Mouse (Mus musculus): ENCODE data around the gene Ak3. TPM values are rescaled to one million over a fixed set of nuclear protein-coding genes. Genes with fewer than 3 reads are reported as not detected.
"Not testable (repeated sequence)": the region's sequence is repeated elsewhere in the genome, so short reads cannot be mapped to it uniquely, and the experiment has no call there.

Gene Ak3
- polyA plus RNA-seq, 1 experiment from 2014 or later, result 107 TPM

GRCm38 (mm10) chr19:29014466-29015055 lies 33.2 kb downstream of the Ak3 start:
- Histone ChIP-seq H3K9ac (no peak overlapping the region), H3K36me3 (peaks cover 39% of the 10 kb centered on the region), H3K4me1 (no peaks in the 10 kb centered on the region), H3K27me3 (replicated peaks) (no peaks in the 10 kb centered on the region), H3K4me3 (replicated peaks) (no peak overlapping the region), H3K4me2 (no peak overlapping the region), H3K27ac (no peak overlapping the region), H3K9me3 (no peaks in the 10 kb centered on the region)
- 79% methylated on average over 5 of the region's 5 CpGs for WGBS
- no peak for ATAC-seq (ENCODE audit: insufficient read depth, low FRiP score, low read depth)

GRCm38 (mm10) chr19:29011355-29011990 lies 36.3 kb downstream of the Ak3 start:
- WGBS, result 90% methylated on average over 12 of the region's 12 CpGs
- Histone ChIP-seq H3K4me1 (no peaks in the 10 kb centered on the region), H3K27me3 (replicated peaks) (no peaks in the 10 kb centered on the region), H3K36me3 (peaks cover 33% of the 10 kb centered on the region), H3K4me2 (no peak overlapping the region), H3K9me3 (no peaks in the 10 kb centered on the region), H3K4me3 (replicated peaks) (no peak overlapping the region), H3K27ac (no peak overlapping the region), H3K9ac (no peak overlapping the region)
- no peak for ATAC-seq (ENCODE audit: insufficient read depth, low FRiP score, low read depth)

DNA sequence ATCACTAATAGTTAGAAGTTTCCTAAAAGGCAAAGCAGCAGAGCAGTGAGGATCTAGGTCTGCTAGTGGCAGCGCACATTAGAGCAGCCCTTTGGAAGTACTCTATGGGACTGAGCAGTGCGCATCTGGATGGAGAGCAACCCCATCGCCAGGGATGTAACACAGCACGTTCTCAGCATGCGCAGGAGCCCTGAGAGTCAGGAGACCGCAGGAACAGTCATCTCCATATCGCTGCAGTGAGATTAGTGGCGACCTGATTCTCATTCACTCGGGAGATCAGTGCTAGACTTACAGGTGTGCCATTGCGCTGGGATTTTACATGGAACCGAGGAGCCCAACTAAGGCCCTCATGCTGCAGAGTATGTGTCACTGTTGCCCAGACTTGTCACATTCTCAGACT lies 38.7 kb downstream of the Ak3 start:
- H3K4me3 ChIP-seq (replicated peaks), result no peak overlapping the region
- peaks cover 21% of the 10 kb centered on the region for H3K36me3 ChIP-seq
- no peak overlapping the region for H3K4me2 ChIP-seq
- no peak overlapping the region for H3K9ac ChIP-seq
- ATAC-seq (ENCODE audit: insufficient read depth, low FRiP score, low read depth), result no peak
- no peaks in the 10 kb centered on the region for H3K9me3 ChIP-seq
- H3K27ac ChIP-seq, result no peak overlapping the region
- H3K4me1 ChIP-seq, result no peaks in the 10 kb centered on the region
- H3K27me3 ChIP-seq (replicated peaks), result no peaks in the 10 kb centered on the region
- 96% methylated on average over 11 of the region's 11 CpGs for whole genome bisulfite sequencing

DNA sequence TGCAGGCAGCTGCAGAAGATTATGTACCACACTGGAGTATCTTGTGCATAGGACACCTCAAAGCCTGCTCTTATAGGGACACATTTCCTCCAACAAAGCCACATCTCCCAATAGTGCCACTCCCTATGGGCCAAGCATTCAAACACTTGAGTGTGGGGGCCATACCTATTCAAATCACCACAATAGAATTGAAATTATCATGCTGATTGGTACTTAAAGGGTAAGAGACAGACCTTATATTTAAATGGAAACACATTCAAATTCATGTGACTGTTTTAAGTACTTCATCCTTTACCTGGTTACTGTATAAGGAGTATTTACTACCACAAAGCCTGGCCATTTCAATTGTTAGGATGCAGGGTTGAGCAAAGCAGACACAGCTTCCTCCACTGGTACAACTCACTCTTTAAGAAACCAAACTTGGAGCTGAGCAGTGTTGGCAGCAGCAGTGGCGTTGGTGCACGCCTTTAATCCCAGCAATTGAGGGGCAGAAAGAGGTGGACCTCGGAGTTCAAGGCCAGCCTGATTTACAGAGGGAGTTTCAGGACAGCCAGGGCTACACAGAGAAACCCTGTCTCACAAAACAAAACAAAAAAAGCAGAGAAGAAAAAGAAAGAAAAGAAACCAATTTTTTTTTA lies 39.6 kb downstream of the Ak3 start:
- no peak for ATAC-seq (ENCODE audit: insufficient read depth, low FRiP score, low read depth)
- no peak overlapping the region for H3K9ac ChIP-seq
- peaks cover 21% of the 10 kb centered on the region for H3K36me3 ChIP-seq
- H3K27ac ChIP-seq, result no peak overlapping the region
- no peaks in the 10 kb centered on the region for H3K27me3 ChIP-seq (replicated peaks)
- 84% methylated on average over 3 of the region's 3 CpGs for WGBS
- H3K9me3 ChIP-seq, result no peaks in the 10 kb centered on the region
- H3K4me1 ChIP-seq, result no peaks in the 10 kb centered on the region
- H3K4me3 ChIP-seq (replicated peaks), result no peak overlapping the region
- no peak overlapping the region for H3K4me2 ChIP-seq

- H3K4me3 ChIP-seq (replicated peaks); ATAC-seq (ENCODE audit: insufficient read depth, low FRiP score, low read depth); H3K9ac ChIP-seq; H3K9me3 ChIP-seq; H3K27ac ChIP-seq; H3K4me1 ChIP-seq; H3K4me2 ChIP-seq; H3K27me3 ChIP-seq (replicated peaks): not testable (repeated sequence)
- H3K36me3 ChIP-seq, result peaks cover 25% of the 10 kb centered on the region
- 96% methylated on average over 16 of the region's 16 CpGs for WGBS
These were observed 47.4 kb downstream of the Ak3 start for GRCm38 (mm10) chr19:29000321-29000720.

- H3K36me3 ChIP-seq, result peaks cover 32% of the 10 kb centered on the region; the same call in 1 of the 2 replicates
- no peak overlapping the region for H3K4me2 ChIP-seq
- no peak for ATAC-seq (ENCODE audit: insufficient read depth, low FRiP score, low read depth)
- no peaks in the 10 kb centered on the region for H3K4me1 ChIP-seq
- no peak overlapping the region for H3K27ac ChIP-seq
- H3K4me3 ChIP-seq (replicated peaks), result no peak overlapping the region
- H3K9me3 ChIP-seq, result no peaks in the 10 kb centered on the region
- H3K9ac ChIP-seq, result no peak overlapping the region
- WGBS, result 77% methylated on average over 4 of the region's 4 CpGs
- no peaks in the 10 kb centered on the region for H3K27me3 ChIP-seq (replicated peaks)
These were observed 49.7 kb downstream of the Ak3 start for GRCm38 (mm10) chr19:28997976-28998630.

- H3K9ac ChIP-seq, result no peak overlapping the region
- no peak overlapping the region for H3K4me2 ChIP-seq
- H3K9me3 ChIP-seq, result no peaks in the 10 kb centered on the region
- H3K4me1 ChIP-seq, result 0 out of 2 replicates have a peak, but pooled peaks cover 5% of the 10 kb centered on the region
- H3K4me3 ChIP-seq (replicated peaks), result no peak overlapping the region
- no peak for ATAC-seq (ENCODE audit: insufficient read depth, low FRiP score, low read depth)
- H3K27ac ChIP-seq, result no peak overlapping the region
- H3K27me3 ChIP-seq (replicated peaks), result no peaks in the 10 kb centered on the region
- 83% methylated on average over 5 of the region's 5 CpGs for WGBS
- H3K36me3 ChIP-seq, result peaks cover 19% of the 10 kb centered on the region; the same call in 1 of the 2 replicates
These were observed 52.4 kb downstream of the Ak3 start for GRCm38 (mm10) chr19:28995366-28995765.

DNA sequence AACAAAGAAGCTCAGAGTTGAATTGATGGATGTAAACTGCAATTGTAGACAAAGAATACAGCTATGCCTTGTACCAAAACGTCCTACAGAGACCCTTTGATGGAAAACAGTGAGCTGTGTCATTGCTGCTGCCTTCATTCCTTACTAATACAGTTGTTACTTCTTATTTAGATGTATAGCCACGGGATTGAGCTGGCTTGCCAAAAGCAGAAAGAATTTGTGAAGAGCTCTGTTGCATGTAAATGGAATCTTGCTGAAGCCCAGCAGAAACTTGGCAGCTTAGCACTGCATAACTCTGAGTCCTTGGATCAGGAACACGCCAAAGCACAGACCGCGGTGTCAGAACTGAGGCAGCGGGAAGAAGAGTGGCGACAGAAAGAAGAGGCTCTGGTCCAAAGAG lies 52.9 kb downstream of the Ak3 start:
- H3K9me3 ChIP-seq, result no peaks in the 10 kb centered on the region
- peaks cover 14% of the 10 kb centered on the region; the same call in 1 of the 2 replicates for H3K36me3 ChIP-seq
- no peak for ATAC-seq (ENCODE audit: insufficient read depth, low FRiP score, low read depth)
- H3K4me1 ChIP-seq, result 0 out of 2 replicates have a peak, but pooled peaks cover 5% of the 10 kb centered on the region
- peak overlapping the region; percentile 3; the same call in 1 of the 2 replicates for H3K27ac ChIP-seq
- no peak overlapping the region for H3K4me3 ChIP-seq (replicated peaks)
- no peak overlapping the region for H3K4me2 ChIP-seq
- no peaks in the 10 kb centered on the region for H3K27me3 ChIP-seq (replicated peaks)
- WGBS, result 72% methylated on average over 7 of the region's 7 CpGs
- H3K9ac ChIP-seq, result no peak overlapping the region

DNA sequence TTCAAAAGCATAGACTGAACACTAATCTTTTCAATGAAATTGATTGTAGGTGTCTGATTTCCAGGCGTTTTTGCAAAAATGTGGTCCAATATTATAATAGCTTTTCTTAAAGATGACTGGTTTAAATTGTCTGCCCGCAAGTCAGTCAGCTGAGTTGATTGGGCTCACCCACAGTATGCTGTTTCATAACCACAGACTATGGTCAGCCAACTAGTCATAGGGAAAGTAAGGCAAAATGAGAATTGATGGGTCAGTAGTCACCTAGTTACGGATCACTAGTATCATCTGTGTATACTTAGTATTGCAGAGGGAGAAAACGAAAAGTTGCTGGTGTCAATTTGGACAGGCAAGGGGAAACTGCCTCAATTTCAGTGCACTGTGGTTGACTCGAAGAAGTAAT lies 56.4 kb downstream of the Ak3 start:
- no peak for ATAC-seq (ENCODE audit: insufficient read depth, low FRiP score, low read depth)
- peak overlapping the region; percentile 94 for H3K4me3 ChIP-seq (replicated peaks)
- peaks cover 8% of the 10 kb centered on the region; the same call in 1 of the 2 replicates for H3K36me3 ChIP-seq
- peak overlapping the region; percentile 59 for H3K4me2 ChIP-seq
- H3K27me3 ChIP-seq (replicated peaks), result no peaks in the 10 kb centered on the region
- H3K9me3 ChIP-seq, result no peaks in the 10 kb centered on the region
- WGBS, result 63% methylated on average over 5 of the region's 5 CpGs
- H3K9ac ChIP-seq, result peak overlapping the region; percentile 72; the same call in 1 of the 2 replicates
- H3K4me1 ChIP-seq, result 0 out of 2 replicates have a peak, but pooled peaks cover 5% of the 10 kb centered on the region
- H3K27ac ChIP-seq, result peak overlapping the region; percentile 91; the same call in 1 of the 2 replicates

DNA sequence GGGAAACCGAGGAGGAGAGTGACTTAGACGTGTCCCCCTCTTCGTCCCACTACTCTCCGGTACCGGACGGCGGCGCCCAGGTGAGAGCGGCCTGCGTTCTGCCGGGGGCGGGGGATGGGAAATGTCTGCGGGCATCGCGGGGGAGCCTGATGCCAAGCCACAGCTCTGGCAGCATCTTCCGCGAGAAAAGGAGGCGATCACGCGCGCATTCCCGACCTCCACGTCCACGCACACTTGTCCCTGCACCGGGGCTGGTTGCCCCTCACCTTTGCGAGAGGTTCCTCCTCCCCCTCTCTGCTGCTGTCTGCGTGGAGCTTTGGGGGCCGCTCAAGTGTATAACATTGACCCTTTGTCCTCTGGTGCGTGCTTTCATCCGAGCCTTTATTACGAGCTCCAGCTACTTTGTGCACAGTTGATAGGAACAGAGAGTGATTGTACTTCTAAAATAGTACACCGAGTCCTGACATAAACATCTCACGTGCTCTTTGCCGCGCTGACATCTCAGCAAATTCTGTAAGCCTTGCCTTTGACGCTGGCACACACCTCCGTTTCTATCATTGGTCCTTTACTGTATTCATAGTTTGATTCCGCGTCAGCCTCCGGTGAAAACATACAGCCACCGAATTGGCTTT lies 57.1 kb downstream of the Ak3 start:
- under 1% methylated on average over 41 of the region's 41 CpGs for WGBS

DNA sequence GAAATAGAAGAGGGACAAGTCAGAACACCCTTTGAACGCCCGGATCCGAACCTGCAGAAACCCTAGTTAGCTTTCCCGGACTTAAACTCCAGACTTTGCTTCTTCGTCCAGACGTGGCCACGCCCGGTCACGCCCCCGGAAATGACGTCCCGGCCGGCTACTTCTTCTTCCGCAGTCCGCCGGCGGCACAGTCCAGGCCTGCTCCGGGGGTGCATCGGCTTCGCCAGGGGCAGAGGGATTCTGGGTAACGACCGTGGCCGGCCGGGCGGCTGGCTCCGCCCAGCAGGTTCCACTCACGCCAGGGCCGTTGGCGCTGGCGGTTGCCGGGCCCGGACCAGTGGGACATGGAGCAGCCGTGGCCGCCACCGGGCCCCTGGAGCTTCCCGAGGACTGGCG lies 57.6 kb downstream of the Ak3 start, which contains the start of gene Cdc37l1:
Cdc37l1 (plus strand) TSS at position 159 of the 396 bp plus-strand sequence.
- peak within 1 kb of the TSS; percentile 72 for H3K9ac ChIP-seq
- H3K4me2 ChIP-seq, result peak within 1 kb of the TSS; percentile 59
- no peaks in the 10 kb centered on the region for H3K9me3 ChIP-seq
- peak; percentile 98 for ATAC-seq (ENCODE audit: insufficient read depth, low FRiP score, low read depth)
- WGBS, result under 1% methylated on average over 37 of the region's 37 CpGs
- no peaks in the 10 kb centered on the region for H3K27me3 ChIP-seq (replicated peaks)
- H3K36me3 ChIP-seq, result peaks cover 6% of the 10 kb centered on the region; the same call in 1 of the 2 replicates
- peak within 1 kb of the TSS; percentile 91 for H3K27ac ChIP-seq
- peak within 1 kb of the TSS; percentile 94 for H3K4me3 ChIP-seq (replicated peaks)
- 0 out of 2 replicates have a peak, but pooled peaks cover 5% of the 10 kb centered on the region for H3K4me1 ChIP-seq

More for the DNA sequence above, 57.1 kb downstream of the Ak3 start:
- Histone ChIP-seq H3K36me3 (peaks cover 8% of the 10 kb centered on the region; the same call in 1 of the 2 replicates), H3K27me3 (replicated peaks) (no peaks in the 10 kb centered on the region), H3K4me1 (0 out of 2 replicates have a peak, but pooled peaks cover 5% of the 10 kb centered on the region), H3K27ac (peak overlapping the region; percentile 91), H3K4me2 (peak overlapping the region; percentile 59), H3K9me3 (no peaks in the 10 kb centered on the region), H3K9ac (peak overlapping the region; percentile 72), H3K4me3 (replicated peaks) (peak overlapping the region; percentile 94)
- ATAC-seq (ENCODE audit: insufficient read depth, low FRiP score, low read depth), result peak; percentile 63; the same call in 1 of the 2 replicates

Data from stomach, embryonic 15.5 days (tissue).